Mouse (Mus musculus) adrenal gland, postnatal 10 days (tissue): ENCODE results near the gene Artn. TPM values are rescaled to one million over a fixed set of nuclear protein-coding genes. Genes with fewer than 3 reads are reported as not detected.

Experiments
- DNase-seq: peaks from one replicate; pipeline ENCODE4 v3.0.0; 2021; ENCODE audit warnings: mixed read lengths
- long read RNA-seq, 2 experiments: library from polyadenylated mRNA; stranded (forward); transcript quantifications; one replicate each; pipeline ENCODE4 v2.0.0; 2021
- total RNA-seq, 2 experiments: library from RNA; stranded (reverse); gene quantifications; 2 replicates each; pipeline ENCODE4 v1.2.3; 2021

Gene Artn
- under 1 TPM; 0.12 to 0.42 TPM for total RNA-seq
- long read RNA-seq, experiment 1, result 0 reads
- long read RNA-seq, experiment 2, partial matches to known transcripts, result 1 of 1 reads
- long read RNA-seq, experiment 2, other reads (novel, unspliced or antisense), result 0 of 1 reads

DNA sequence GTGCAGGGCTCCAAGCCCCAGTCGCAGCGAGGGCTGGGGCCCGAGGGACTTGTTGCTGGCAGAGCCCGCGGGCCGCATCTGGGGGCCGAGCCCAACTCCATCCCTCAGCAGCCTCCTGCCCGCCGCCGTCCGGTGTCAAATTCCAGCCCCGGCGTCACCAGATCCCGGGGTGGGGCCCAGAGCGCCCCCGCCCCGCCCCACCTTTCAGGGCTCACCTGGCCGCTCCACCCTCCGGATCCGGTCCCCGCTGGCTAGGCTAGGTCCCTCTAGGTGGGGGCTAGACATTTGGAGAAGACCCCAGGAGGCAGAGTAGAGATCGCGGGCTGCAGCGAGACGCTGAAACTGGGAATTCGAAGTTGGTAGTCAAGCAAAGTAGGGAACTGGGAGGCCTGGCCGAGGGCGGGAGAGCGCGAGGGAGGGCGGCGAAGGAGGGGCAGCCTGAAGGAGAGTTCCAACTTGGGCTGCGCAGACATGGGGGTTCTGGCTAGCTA is at the start of gene Artn:
Gene Artn, minus strand, starts transcription at position 373 of the 491 bp plus-strand sequence.
- peak; percentile 43 for DNase-seq

DNA sequence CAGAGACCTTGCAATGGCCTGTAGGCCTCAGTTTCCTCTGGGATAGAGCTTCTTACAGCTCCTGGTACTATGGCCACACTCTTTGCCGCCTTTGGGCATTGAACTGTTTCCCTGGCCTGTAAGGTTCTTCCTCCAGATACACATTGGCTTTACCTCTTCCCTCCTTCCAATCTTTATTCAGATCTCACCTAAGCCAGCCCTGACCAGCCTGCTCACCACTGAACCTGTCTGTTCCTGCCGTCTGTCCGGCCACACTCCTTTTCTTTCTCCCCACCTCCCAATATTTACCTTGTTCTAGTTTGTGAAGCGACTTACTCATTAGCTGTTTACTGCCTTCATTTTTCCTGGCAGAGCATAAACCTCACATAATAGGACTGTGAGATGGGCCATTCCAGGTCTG is 49.6 kb upstream of the Artn start:
- no peak for DNase-seq

DNA sequence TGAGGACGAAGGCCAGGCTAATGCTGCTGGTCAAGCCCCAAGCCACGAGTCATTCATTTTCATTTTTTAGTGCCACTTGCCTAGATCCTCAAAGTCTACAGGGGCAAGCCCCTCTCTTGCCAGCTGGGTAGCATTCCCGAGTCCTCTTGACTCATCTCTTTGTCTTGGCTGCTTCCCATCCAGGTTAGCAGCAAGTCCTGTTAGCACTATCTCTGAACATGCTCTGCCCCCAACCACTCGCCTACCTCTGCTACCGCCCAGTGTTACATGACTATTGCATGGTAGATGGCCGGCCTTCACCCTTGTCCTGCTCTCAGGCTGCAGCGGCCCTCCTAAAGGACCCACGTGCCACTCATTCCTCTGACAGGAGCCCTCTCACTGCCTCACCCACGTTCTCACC is 48.7 kb upstream of the Artn start:
- no peak for DNase-seq

DNA sequence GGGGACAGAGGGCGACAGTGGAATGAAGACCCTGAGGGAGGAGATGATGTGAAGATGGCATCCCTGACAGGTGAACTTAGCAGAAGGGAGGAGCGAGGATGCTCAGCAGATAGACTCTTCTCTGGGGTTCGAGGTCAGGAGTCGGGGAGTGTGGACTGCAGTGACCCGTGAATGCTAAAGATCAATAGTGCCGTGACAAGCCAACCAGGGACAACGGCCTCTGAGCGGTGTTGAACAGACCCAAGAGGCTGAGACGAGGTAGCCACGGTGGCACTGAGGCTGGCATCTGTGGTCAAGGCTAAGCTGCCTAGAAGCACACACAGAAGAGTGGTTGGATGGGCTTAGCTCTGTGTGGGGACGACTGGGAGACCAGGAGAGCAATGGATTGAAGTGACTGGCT is 48.3 kb upstream of the Artn start:
- no peak for DNase-seq

DNA sequence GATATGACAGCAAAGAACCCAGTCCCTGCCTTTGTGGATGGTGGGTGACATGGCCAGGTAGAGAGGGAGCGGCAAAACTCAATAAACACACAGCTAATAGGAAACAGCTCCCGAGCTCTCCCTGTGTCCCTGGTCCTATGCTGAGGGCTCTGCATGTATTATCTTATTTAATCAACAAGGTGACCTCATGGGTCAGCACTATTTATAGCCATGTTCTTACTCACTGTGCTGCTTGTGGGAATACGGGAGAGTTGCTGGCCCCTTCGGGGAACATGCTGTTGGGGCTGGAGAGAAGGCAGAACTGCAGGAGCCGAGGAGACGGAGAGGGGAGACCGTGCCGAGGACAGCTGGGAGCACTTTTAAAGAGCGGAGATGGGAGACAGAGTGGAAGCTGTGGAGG is 47.8 kb upstream of the Artn start:
- DNase-seq, result no peak

DNA sequence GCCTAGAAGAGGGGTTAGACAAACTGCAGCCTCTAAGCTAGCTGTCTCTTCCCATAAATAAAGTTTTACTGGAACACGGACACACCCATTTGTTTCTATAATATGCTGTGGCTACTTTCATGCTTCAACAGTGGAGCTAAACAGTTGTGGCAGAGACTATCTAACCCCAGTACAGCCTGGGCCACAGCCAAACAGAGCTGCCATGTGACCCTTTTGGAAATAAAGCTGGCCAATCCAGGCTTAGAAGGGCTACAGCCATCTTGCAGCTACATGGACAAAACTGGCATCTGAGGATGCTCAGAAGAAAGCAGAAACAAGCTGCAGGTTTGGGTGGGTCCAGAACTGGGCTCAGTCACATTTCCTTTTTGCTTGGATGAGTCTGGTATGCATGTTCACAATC is 46.3 kb upstream of the Artn start:
- no peak for DNase-seq

DNA sequence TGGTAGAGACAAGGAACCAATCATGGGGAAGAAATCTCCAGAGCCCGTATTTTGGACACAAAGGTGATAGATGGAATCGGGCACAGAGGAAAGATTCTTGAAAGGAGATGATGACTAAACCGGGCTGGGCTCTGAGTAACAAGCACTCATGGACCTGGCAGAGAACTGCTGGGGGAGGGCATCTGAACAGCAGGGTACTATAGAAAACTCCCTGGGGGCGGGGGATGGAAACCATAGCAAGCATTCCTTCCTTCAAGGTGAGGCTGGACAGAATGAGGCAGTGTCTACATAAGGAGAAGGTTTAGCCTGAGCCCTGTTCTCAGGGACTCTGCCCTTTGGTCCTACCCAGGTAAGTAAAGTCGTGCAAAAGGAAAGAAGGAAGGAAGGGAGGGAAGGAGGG is 45.2 kb upstream of the Artn start:
- DNase-seq, result no peak

DNA sequence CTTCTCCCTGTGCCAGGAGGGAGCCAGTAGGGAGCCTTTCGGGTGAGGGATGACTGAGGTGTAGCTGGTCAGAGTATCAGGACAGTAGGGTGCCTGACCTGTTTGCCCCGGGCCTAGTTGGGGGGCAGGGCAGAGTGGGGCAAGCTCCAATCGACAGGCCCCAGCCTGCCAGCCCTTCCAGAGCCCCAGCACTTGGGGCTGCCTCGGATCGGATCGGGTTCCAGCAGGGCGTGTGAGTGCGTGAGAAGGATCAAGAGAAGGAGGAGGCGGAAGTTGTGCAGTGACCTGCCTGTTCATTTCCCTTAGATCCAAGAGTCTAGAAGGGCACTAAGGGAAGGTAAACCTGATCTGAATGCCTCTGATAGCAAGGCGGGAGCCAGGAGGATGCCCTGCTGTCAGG is 43.4 kb upstream of the Artn start:
- DNase-seq, result no peak

DNA sequence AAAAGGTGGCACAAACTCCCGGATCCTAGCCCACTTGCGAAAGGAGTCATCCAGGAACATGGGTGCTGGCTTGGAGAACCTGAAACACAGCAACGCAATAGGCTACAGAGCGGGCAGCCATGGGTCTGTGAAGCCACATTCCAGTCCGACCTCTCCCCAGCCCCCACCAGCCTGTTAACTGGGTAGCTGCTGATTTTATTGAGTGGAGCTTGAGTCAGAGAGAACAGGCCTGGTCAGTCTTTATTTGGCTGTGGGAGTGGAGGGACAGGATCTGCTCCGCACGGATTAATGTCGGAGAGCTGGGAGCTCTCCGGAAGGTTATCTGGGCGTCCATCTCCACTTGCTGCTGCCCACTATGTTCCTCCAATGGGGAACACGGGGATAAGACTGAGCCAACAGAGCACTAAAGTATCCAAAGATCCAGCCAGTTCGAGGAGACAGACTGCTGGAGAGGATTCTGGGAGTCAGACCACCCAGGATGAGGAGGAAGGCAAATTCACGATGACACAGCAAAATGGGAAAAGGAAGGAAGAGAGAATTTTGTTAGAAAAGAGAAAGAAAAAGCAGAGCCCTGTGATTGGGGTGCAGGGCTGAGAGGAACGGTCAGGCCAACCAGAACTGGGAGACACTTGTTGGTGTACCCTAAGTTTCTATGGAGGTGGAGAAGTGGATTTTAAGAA is 34.9 kb upstream of the Artn start:
- no peak for DNase-seq

DNA sequence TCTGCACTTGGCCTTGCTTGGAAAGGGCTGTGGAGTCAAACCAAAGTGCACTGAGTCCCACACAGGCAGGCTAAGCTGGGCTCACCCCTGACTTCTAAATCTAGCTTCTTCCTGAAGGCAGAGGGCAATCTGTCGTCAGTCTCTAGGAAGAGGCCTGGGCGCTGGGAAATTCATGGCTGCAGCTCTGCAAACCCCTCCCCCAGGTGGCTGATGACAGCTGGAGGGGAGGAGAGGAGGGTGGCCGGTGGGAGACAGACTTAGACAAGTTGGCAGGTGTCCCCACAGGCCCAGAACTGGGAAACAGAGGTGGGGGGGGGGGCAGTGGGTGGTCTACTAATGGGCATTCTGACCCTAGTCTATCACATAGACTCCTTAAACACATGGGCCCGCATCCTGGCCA is 27.9 kb upstream of the Artn start:
- DNase-seq, result no peak

DNA sequence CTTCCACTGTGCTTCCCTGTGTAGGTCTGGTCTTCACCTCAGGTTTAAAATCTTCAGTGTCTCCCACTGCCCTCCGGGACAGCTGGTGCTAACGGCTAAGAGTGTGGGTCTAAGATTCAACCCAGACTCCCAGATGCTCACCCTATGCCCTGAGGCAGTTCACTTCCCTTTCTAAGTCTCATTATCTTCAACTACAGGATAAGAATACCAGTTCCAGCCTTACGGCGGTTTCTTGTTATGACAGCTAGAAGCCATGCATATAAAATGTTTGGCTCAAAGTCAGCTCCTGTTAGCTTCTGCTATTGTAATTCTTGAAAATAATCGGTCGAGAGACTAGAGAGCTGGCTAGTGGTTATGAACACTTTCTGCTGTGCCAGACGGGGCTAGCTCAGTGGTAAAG is 17.9 kb upstream of the Artn start:
- no peak for DNase-seq

DNA sequence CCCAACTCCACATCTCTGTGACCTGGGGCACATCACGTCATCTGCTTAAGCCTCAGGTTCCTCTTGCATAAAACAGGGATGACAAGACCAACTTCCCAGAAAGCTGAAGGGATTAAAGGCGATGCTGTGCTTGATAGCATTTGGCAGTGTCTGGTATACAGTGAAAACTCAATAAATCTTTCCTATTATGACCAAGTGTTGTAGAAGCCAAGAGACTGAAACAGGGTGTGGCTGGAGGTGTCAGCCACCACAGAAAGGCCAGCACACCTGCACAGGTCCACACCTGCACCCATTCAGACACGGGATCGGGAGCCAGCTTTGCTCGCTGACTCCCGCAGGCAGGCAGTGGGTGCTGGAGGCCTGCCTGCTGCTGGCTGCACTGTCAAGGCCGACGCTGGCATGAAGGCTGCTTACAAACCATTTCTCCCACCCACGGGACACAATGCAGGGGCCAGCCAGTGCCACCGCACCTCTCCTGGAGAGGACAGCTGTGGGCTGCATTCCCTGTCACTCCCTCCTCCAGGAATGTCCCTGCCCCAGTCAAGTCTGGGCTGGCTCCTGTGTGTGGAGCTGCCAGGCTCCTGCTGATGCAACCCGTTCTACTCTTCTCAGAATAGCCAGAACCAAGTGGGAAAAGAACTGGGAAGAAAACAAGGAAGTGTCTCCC is 17.2 kb upstream of the Artn start:
- peak; percentile 67 for DNase-seq

DNA sequence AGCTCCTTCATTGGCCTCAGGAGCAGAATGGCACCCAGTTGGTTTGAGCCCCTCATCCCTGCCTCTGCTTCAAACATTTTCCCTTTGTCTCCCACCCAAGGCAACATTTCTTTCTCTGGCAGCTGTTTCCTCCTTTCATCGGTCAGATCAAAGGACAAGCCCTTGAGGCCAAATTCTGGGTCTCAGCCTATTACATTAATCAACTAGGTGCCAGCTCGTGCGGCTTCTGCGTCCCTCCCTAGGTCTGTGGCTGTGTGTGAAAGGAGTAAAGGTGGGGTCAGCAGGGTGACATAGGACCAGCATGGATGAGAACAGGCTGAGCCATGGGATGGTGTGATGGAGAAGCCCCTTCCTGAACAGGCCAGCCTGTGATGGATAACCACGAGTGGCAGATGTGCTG is 13.8 kb upstream of the Artn start:
- DNase-seq, result no peak

DNA sequence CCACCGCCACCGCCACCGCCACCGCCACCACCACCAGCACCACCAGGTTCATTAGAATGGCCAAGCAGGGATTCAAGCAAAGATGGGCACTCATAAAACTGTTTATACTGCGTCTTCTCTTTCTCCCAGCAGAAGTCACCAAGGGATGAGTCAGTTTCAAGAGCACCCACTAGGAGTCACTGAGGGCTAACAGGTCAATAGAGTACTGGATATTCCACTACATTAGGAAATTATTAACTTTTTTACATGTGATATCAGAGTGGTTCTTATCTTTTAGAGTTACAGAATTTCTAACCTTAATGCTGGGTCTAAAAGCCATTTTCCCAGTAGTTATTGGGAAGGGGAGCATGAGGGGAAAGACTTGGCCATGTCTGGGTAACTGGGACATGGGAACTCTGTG is 7.4 kb upstream of the Artn start:
- DNase-seq, result no peak

DNA sequence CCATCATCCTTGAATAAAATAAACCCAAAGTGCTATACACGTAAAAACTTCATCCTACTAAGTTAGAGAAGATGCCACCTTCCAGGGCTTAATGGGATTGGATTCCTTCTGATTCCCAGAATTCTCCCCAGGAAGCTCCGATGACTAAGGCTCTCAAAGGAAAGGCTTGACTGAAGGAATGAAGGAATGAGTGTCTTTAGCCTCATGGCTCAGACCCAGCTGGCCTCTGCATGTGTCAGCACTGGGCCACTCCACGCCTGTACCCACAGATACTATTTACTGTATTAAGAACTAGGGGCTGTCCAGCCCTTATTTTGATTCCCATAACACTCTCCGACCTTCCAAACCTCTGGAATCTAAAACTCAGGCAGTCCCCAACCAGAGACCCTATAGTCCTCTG is 4.5 kb upstream of the Artn start:
- DNase-seq, result no peak

DNA sequence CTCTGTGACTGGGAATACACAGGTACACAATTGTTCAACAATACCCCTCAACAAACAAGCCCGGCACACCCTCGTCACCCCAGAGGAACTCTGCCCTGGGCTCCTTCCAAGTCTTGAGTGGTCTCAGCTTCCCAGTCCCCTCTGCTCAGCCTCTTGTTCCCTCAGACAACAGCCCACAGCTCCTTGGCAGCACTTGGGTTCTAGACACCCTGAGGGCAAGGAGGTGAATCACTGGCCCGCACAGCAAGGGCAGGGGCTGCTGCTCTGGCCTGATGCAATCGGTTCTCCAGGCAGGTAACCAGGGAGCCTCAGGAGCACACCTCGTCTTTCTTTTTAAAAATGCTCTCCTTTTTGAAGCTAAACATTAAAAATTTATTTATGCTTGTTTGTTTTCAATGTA is 3.7 kb upstream of the Artn start:
- no peak for DNase-seq

DNA sequence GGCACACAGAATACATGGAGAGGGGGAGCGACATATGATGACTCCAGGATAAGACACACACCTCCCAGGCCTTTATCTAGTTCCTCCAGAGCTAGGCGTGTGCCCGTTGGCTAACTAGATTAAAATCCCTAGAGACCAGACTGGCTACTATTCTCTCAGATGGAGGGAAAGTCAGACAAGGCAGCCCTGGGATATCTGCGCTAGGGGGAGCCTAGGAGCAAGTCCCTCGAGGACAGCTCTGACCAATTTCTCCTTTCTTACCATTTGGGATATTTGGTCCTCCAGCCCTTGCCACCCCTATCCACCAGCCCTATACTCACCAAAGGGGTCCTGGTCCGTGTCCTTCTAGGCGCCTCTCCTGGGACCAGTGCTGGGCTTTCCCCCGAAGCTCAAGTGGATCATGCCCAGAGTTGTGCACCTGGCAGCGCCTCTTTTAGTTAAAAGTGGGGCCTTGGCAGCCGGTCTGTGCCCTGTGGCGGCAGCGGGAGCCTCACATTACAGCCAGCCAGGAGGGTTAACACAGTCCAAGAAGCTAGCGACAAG is 793 bp downstream of the Artn start:
- DNase-seq, result peak; percentile 73

DNA sequence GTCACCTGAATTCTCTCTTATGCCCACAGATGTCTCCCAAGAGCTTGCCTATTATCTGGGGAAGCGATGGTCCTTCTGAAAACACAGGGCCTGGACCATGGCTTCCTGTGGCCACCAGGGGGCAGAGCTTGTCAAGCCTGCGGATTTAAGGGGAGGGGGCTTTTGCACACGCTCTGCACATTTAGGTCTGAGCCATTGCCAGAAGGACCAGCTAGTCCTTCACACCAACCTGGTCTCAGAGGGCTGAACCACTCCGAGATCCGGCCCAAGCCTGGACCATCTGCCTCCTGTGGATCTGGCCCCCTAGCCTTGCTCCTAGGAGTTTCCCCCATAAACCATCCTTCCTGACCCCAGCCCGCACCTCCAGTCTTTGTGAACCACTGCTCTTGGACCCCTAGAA is 1.3 kb downstream of the Artn start:
- peak; percentile 43 for DNase-seq

DNA sequence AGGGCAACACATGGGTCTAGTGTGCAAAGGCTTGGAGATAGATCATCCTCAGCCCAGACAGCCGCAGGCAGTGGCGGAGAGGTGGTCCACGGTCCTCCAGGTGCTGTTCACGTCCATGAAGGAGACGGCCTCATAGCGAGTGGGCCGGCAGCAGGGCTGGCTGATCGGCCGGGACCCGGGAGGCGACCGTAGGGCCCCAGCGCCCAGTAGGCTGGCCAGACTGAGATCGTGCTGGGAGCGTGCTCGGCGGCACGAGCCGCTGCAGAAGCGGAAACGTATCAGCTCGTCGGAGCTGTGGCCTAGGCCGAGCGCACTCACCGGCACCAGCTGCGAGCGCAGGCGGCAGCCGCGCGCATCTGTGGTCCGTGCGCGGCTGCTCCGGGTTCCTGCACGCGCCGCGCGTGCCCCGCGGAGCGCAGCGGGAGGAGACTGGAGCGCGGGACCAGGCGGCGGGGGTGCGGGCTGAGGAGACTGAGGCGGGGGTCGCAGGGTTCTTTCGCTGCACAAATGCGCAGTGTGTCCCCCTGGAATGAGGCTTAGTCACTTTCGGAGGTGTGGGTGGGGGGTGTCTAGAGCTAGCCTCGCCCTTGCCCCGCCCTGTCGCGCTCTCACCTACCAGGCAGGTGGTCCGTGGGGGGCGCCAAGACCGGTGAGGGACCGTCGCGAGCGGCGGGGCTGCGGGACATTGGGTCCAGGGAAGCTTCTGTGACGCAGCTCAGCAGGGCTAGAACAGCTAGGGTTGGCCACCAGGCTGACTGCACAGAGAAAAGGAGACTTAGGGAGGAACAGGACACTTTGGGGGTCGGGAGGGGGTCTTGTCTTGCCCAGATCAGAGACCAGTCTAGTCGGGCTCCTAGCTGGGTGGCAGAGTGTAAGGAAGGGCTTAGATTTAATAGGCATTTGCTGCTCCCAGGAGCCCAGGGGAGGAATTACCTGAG is 2.7 kb downstream of the Artn start:
- peak; percentile 52 for DNase-seq

DNA sequence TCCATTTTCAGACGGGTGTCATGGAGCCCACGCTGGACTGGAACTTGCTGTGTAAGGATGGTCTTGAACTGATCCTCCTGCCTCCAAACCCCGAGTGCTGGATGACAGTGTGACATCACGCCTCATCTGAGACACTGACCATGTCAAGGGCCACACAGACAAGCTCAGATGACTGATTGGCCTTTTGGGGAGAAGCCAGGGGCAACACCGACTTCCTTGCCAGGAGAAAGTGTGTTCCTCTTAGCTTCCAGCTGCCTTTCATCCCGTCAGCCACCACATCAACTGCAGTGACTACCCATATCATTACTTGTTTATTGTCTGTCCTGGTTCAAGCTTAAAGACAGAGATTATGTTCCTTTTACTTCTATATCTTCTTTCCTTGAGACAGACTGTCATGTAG is 4.6 kb downstream of the Artn start:
- DNase-seq, result no peak

DNA sequence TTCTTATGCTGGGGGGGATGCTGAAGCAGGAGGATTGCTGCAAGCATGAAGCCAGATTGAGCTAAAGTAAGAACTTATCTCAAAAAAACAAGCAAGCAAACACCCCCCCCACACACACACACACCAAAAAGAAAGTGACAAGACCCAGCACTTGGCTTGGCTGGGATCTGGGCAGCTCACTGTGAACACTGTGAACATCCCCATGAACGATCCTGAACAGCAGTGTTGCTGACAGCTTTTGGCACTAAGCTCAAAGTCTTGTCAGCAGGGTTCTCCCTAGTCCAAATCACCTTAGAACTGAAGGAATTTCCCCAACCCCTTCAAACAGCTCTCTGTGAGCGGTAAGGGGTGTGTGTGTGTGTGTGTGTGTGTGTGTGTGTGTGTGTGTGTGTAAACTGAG is 6.1 kb downstream of the Artn start:
- DNase-seq, result no peak

DNA sequence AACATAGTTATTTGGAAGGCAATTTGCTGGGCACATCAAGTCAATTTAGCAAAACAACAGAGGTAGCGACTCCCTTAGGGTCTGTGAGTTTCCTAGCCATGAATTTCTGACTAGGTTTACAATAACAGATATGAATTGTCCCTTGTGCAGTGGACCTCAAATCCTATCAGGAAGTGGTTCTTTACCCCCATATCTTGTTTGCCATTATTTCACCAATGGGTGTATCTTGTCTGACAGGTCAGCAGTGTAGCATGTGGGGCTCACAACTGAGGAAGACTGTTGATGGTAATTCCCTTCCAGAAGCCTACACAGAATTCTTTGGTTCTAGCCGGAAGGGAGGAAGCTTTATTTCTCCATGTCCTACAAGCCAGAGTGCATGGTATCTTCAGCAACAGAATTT is 8.2 kb downstream of the Artn start:
- no peak for DNase-seq

DNA sequence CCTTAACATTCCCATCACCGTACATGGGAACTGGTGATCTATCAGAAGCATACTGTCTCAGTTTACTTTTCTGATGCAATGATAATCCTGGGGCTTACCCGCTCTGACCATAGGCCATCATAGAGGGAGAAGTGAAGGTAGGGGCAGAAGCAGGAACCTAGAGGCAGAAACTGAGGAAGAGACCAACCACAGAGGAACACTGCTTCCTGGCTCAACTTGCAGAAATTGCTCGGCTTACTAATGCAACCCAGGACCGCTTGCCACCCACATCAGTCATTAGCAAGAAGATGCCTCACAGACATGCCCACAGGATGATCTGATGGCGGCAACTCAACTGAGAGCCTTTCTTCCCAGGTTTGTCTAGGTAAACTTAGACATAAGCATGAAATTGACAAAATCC is 10.8 kb downstream of the Artn start:
- no peak for DNase-seq
